ENCODE assay signal across 11 mouse cellular contexts in the genomic region with DNA sequence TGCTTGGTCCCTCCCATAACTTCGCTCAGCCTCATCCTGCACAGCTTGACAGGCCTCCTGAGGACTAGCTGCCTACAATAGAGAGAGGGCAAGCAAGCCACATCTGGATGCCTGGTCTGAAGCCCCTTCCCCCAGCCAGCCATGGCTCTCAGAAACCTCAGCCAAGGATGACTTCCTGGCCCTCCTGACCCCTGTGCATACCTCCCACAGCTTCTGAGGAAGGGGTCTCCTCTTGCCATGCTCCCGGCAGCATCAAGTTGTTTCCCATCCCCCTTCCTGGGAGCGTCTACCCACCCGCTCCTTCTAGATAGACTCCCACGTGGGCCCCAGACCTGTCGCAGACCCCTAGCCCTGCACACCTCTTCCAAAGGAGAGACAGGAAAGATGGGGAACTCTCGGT. TPM values are rescaled to one million over a fixed set of nuclear protein-coding genes. Genes with fewer than 3 reads are reported as not detected.
DNase-seq lines count a peak whose midpoint lies in the region; ATAC-seq and TF ChIP-seq lines count a peak whose summit lies in the region.
"Had no signal": no experiment of that assay in that cellular context is flagged by ENCODE, and none has a peak within 500 bp of the region (broad histone marks: within the 10 kb centered on the region; RNA-seq: fewer than 3 reads in every experiment).

No protein-coding gene starts in this region.

- TF ChIP-seq CTCF in heart, adult 2 months (IDR thresholded peaks at IDR 0.05), result no peak

- no peak for DNase-seq in heart, adult 2 months
- no peak for DNase-seq in heart, postnatal 25 days (ENCODE audit: low spot score)
- no peak for DNase-seq in lung, postnatal 14 days
- DNase-seq in left cerebral cortex, adult 11 months (ENCODE audit: low spot score), result no peak
- DNase-seq in T-cell, adult 2 months (ENCODE audit: low spot score), result no peak
- DNase-seq: kidney, adult 18-20 months had no signal

- WGBS in heart, adult 2 months, result 53% methylated on average over 7 of the region's 7 CpGs
- 24% methylated on average over 7 of the region's 7 CpGs for WGBS in lung, embryonic 16.5 days
- WGBS in intestine, embryonic 15.5 days, result 49% methylated on average over 7 of the region's 7 CpGs
- WGBS in neural tube, embryonic 15.5 days, result 64% methylated on average over 7 of the region's 7 CpGs

- no peak overlapping the region for H3K27ac ChIP-seq in heart, adult 2 months
- H3K27ac ChIP-seq in lung, embryonic 16.5 days (ENCODE audit: low read length), result no peak overlapping the region
- H3K27ac ChIP-seq in intestine, embryonic 15.5 days, result no peak overlapping the region
- no peak overlapping the region for H3K27ac ChIP-seq in neural tube, embryonic 15.5 days (replicated peaks)

- no peak for ATAC-seq in lung, embryonic 16.5 days (ENCODE audit: low read depth)
- no peak for ATAC-seq in intestine, embryonic 15.5 days
- ATAC-seq in neural tube, embryonic 15.5 days (ENCODE audit: low FRiP score), result no peak

- H3K9ac ChIP-seq in heart, adult 2 months (ENCODE audit: low read depth, low read length), result no peak overlapping the region
- H3K9ac ChIP-seq in lung, embryonic 16.5 days (ENCODE audit: low read length), result peak overlapping the region; percentile 57
- no peak overlapping the region for H3K9ac ChIP-seq in intestine, embryonic 15.5 days
- H3K9ac ChIP-seq in neural tube, embryonic 15.5 days (replicated peaks), result no peak overlapping the region

- H3K9me3 ChIP-seq in lung, embryonic 16.5 days (ENCODE audit: control insufficient read depth, low read length), result no peaks in the 10 kb centered on the region
- no peaks in the 10 kb centered on the region for H3K9me3 ChIP-seq in intestine, embryonic 15.5 days
- H3K9me3 ChIP-seq in neural tube, embryonic 15.5 days (replicated peaks), result no peaks in the 10 kb centered on the region

- no peaks in the 10 kb centered on the region for H3K36me3 ChIP-seq in heart, adult 2 months (ENCODE audit: control insufficient read depth, insufficient read depth, low read length)
- no peaks in the 10 kb centered on the region for H3K36me3 ChIP-seq in lung, embryonic 16.5 days (ENCODE audit: control insufficient read depth, insufficient read depth, low read length)
- H3K36me3 ChIP-seq in intestine, embryonic 15.5 days, result no peaks in the 10 kb centered on the region
- no peaks in the 10 kb centered on the region for H3K36me3 ChIP-seq in neural tube, embryonic 15.5 days

- H3K4me2 ChIP-seq in lung, embryonic 16.5 days (ENCODE audit: low read depth, low read length), result peak overlapping the region; percentile 44
- peak overlapping the region; percentile 50 for H3K4me2 ChIP-seq in intestine, embryonic 15.5 days (replicated peaks)
- peak overlapping the region; percentile 38 for H3K4me2 ChIP-seq in neural tube, embryonic 15.5 days

- no peaks in the 10 kb centered on the region for H3K27me3 ChIP-seq in heart, adult 2 months (ENCODE audit: control insufficient read depth, insufficient read depth, low read length)
- no peaks in the 10 kb centered on the region for H3K27me3 ChIP-seq in lung, embryonic 16.5 days (ENCODE audit: control insufficient read depth, insufficient read depth, low read depth, low read length)
- no peaks in the 10 kb centered on the region for H3K27me3 ChIP-seq in intestine, embryonic 15.5 days (replicated peaks)
- no peaks in the 10 kb centered on the region for H3K27me3 ChIP-seq in neural tube, embryonic 15.5 days (replicated peaks)

- no peak for TF ChIP-seq POLR2A in heart, adult 2 months (IDR thresholded peaks at IDR 0.05; ENCODE audit: insufficient read depth, low read depth, low read length)

- no peak for TF ChIP-seq EP300 in heart, adult 2 months (IDR thresholded peaks at IDR 0.05; ENCODE audit: insufficient read depth, low read depth, low read length)

- no peaks in the 10 kb centered on the region for H3K79me2 ChIP-seq in heart, adult 2 months (replicated peaks; ENCODE audit: control insufficient read depth, insufficient read depth, low read length)

- intact Hi-C loops in heart, adult 2 months (cut with DNase I), result no loop called here
- intact Hi-C loops in heart, postnatal 25 days (cut with DNase I), result no loop called here

- peaks cover 6% of the 10 kb centered on the region for H3K4me1 ChIP-seq in heart, adult 2 months (ENCODE audit: control insufficient read depth, insufficient read depth, low read length)
- H3K4me1 ChIP-seq in lung, embryonic 16.5 days (replicated peaks; ENCODE audit: control insufficient read depth, insufficient read depth, low read length), result peaks cover 36% of the 10 kb centered on the region
- peaks cover 15% of the 10 kb centered on the region for H3K4me1 ChIP-seq in intestine, embryonic 15.5 days (replicated peaks)
- H3K4me1 ChIP-seq in neural tube, embryonic 15.5 days, result peaks cover 20% of the 10 kb centered on the region

- peak overlapping the region; percentile 12 for H3K4me3 ChIP-seq in heart, adult 2 months
- peak overlapping the region; percentile 42 for H3K4me3 ChIP-seq in lung, embryonic 16.5 days (ENCODE audit: low read length)
- peak overlapping the region; percentile 20 for H3K4me3 ChIP-seq in intestine, embryonic 15.5 days (replicated peaks)
- H3K4me3 ChIP-seq in neural tube, embryonic 15.5 days (replicated peaks), result peak overlapping the region; percentile 10
- H3K4me3 ChIP-seq: erythroblast, embryonic 14.5 days had no signal

RNA-seq across cellular contexts. Expression of gene Tns1, which starts 33.9 kb away (rescaled TPM):
- total RNA-seq in heart, adult 2 months (2021), result 100 to 1,000 TPM; 629 to 748 TPM
- 329 and 365 TPM in 2 replicates for polyA plus RNA-seq in heart, adult 2 months (2012; rRNA removed)
- total RNA-seq in heart, postnatal 25 days (2021), result 100 to 1,000 TPM; 679 to 701 TPM
- polyA plus RNA-seq in lung, embryonic 16.5 days (2015; fragmentation: Nextera tagmentation; extraction: Ambion mirVana), result 137 and 147 TPM in 2 replicates
- 23.1 and 29.1 TPM in 2 replicates for polyA plus RNA-seq in intestine, embryonic 15.5 days (2015; fragmentation: Nextera tagmentation; extraction: Ambion mirVana)
- polyA plus RNA-seq in neural tube, embryonic 15.5 days (2015; fragmentation: Nextera tagmentation; extraction: Ambion mirVana), result 13.3 and 20.6 TPM in 2 replicates

RNA-seq across cellular contexts. Expression of gene Rufy4, which starts 35.0 kb away (rescaled TPM):
- 1 to 10 TPM; 1.1 to 1.2 TPM for total RNA-seq in heart, adult 2 months (2021)
- polyA plus RNA-seq in heart, adult 2 months (2012; rRNA removed), result 0.59 and 1.0 TPM in 2 replicates
- 1 to 10 TPM; 1.1 to 1.5 TPM for total RNA-seq in heart, postnatal 25 days (2021)
- polyA plus RNA-seq in lung, embryonic 16.5 days (2015; fragmentation: Nextera tagmentation; extraction: Ambion mirVana), result 0.31 and 0.64 TPM in 2 replicates
- 0.18 and 0.34 TPM in 2 replicates for polyA plus RNA-seq in intestine, embryonic 15.5 days (2015; fragmentation: Nextera tagmentation; extraction: Ambion mirVana)
- polyA plus RNA-seq in neural tube, embryonic 15.5 days (2015; fragmentation: Nextera tagmentation; extraction: Ambion mirVana), result 0.18 and 0.37 TPM in 2 replicates
- polyA plus RNA-seq: erythroblast, embryonic 14.5 days; liver, embryonic 16.5 days had no signal
